Mouse (Mus musculus) hindbrain, embryonic 11.5 days (tissue): ENCODE results near the gene H2-Ke6. TPM values are rescaled to one million over a fixed set of nuclear protein-coding genes. Genes with fewer than 3 reads are reported as not detected.
"Not testable (repeated sequence)": the region's sequence is repeated elsewhere in the genome, so short reads cannot be mapped to it uniquely, and the experiment has no call there.

Experiments used
- ATAC-seq: fragments of 200-750 bp; cut with Nextera tagmentation; 2 replicates; pipeline ENCODE4 v1.8.0; 2017; ENCODE audit warnings: mild to moderate bottlenecking, moderate TSS enrichment, moderate library complexity; ENCODE audit not compliant: low FRiP score
- DNase-seq: peaks from one replicate; pipeline ENCODE4 v3.0.0-alpha.2; 2015; ENCODE audit warnings: low spot score
- H3K27ac ChIP-seq: fragments of 300-500 bp; sonication (generic); 2 replicates; pipeline ENCODE4 v1.5.1; 2014; ENCODE audit warnings: mild to moderate bottlenecking, low read depth, low read length
- H3K27me3 ChIP-seq: fragments of 300-500 bp; sonication (generic); 2 replicates; pipeline ENCODE4 v1.6.1; 2014; ENCODE audit warnings: mild to moderate bottlenecking, low read length, moderate library complexity, mixed read lengths; ENCODE audit not compliant: control insufficient read depth, insufficient read depth
- H3K36me3 ChIP-seq: fragments of 300-500 bp; sonication (generic); 2 replicates; pipeline ENCODE4 v1.6.1; 2014; ENCODE audit warnings: mild to moderate bottlenecking, low read length, moderate library complexity, mixed read lengths; ENCODE audit not compliant: control insufficient read depth, insufficient read depth
- H3K4me1 ChIP-seq: fragments of 300-500 bp; sonication (generic); replicated peaks from 2 replicates; pipeline ENCODE4 v1.6.1; 2014; ENCODE audit warnings: low read length, mixed read lengths; ENCODE audit not compliant: control insufficient read depth, insufficient read depth
- H3K4me2 ChIP-seq: fragments of 300-500 bp; sonication (generic); replicated peaks from 2 replicates; pipeline ENCODE4 v1.6.1; 2014; ENCODE audit warnings: mild to moderate bottlenecking, low read depth, low read length
- H3K4me3 ChIP-seq: fragments of 300-500 bp; sonication (generic); 2 replicates; pipeline ENCODE4 v1.5.1; 2014; ENCODE audit warnings: low read depth, low read length
- H3K9ac ChIP-seq: fragments of 300-500 bp; sonication (generic); 2 replicates; pipeline ENCODE4 v1.6.1; 2014; ENCODE audit warnings: low read depth, low read length
- H3K9me3 ChIP-seq: fragments of 300-500 bp; sonication (generic); 2 replicates; pipeline ENCODE4 v1.6.1; 2016; ENCODE audit warnings: low read length; ENCODE audit not compliant: control insufficient read depth
- WGBS: fragments of 180-500 bp; shearing (Covaris S2); extraction: QIAGEN DNeasy Blood & Tissue Kit; methylation state at CpG from one replicate; pipeline ENCODE4 v1.1.7; 2014; 5-methylcytosine and 5-hydroxymethylcytosine counted together
- polyA plus RNA-seq: library from polyadenylated mRNA; unstranded; fragments of >200 nt; fragmentation: Nextera tagmentation; extraction: Ambion mirVana; gene quantifications from 2 replicates; pipeline ENCODE4 v1.2.1, GENCODE M21; 2014

The H2-Ke6 gene
- polyA plus RNA-seq, 1 experiment from 2014 or later = 54.8 TPM

GRCm38 (mm10) chr17:34021539-34022413 lies 6.1 kb downstream of the H2-Ke6 start:
- ATAC-seq (no peak), DNase-seq (no peak)
- H3K9me3 ChIP-seq = peaks cover 6% of the 10 kb centered on the region; the same call in 1 of the 2 replicates
- H3K4me2 ChIP-seq = no peak overlapping the region
- WGBS = 95% methylated on average over 23 of the region's 23 CpGs
- no peak overlapping the region for H3K27ac ChIP-seq
- peaks cover 26% of the 10 kb centered on the region for H3K36me3 ChIP-seq
- no peak overlapping the region for H3K4me3 ChIP-seq
- peaks cover 15% of the 10 kb centered on the region for H3K4me1 ChIP-seq
- no peak overlapping the region for H3K9ac ChIP-seq
- no peaks in the 10 kb centered on the region for H3K27me3 ChIP-seq

GRCm38 (mm10) chr17:34013436-34013835 lies 14.4 kb downstream of the H2-Ke6 start:
- Histone ChIP-seq H3K4me1 (no peaks in the 10 kb centered on the region), H3K9ac (no peak overlapping the region), H3K27me3 (no peaks in the 10 kb centered on the region), H3K9me3 (no peaks in the 10 kb centered on the region), H3K27ac (no peak overlapping the region), H3K4me3 (no peak overlapping the region), H3K36me3 (no peaks in the 10 kb centered on the region), H3K4me2 (no peak overlapping the region)
- no peak for ATAC-seq
- no peak for DNase-seq
- WGBS = 96% methylated on average over 8 of the region's 8 CpGs

- H3K4me2 ChIP-seq = no peak overlapping the region
- DNase-seq = no peak
Measured at GRCm38 (mm10) chr17:34010156-34010555, 17.7 kb downstream of the H2-Ke6 start.

GRCm38 (mm10) chr17:34006570-34006969 lies 21.3 kb downstream of the H2-Ke6 start:
- no peak for ATAC-seq
- no peak overlapping the region for H3K4me2 ChIP-seq
- WGBS = 58% methylated on average over 2 of the region's 2 CpGs

More at GRCm38 (mm10) chr17:34010156-34010555, 17.7 kb downstream of the H2-Ke6 start:
- whole genome bisulfite sequencing = 76% methylated on average over 5 of the region's 5 CpGs
- no peaks in the 10 kb centered on the region for H3K27me3 ChIP-seq
- no peaks in the 10 kb centered on the region for H3K4me1 ChIP-seq
- no peak overlapping the region for H3K9ac ChIP-seq
- H3K4me3 ChIP-seq = no peak overlapping the region
- H3K9me3 ChIP-seq = no peaks in the 10 kb centered on the region
- no peak overlapping the region for H3K27ac ChIP-seq
- ATAC-seq = no peak
- H3K36me3 ChIP-seq = no peaks in the 10 kb centered on the region

GRCm38 (mm10) chr17:34003426-34003825 lies 24.4 kb downstream of the H2-Ke6 start:
- no peak for ATAC-seq
- no peaks in the 10 kb centered on the region for H3K9me3 ChIP-seq

More at GRCm38 (mm10) chr17:34006570-34006969, 21.3 kb downstream of the H2-Ke6 start:
- no peaks in the 10 kb centered on the region for H3K27me3 ChIP-seq
- no peak overlapping the region for H3K9ac ChIP-seq
- H3K4me1 ChIP-seq = no peaks in the 10 kb centered on the region
- H3K36me3 ChIP-seq = no peaks in the 10 kb centered on the region
- H3K4me3 ChIP-seq = no peak overlapping the region
- no peak for DNase-seq
- no peaks in the 10 kb centered on the region for H3K9me3 ChIP-seq
- H3K27ac ChIP-seq = no peak overlapping the region

GRCm38 (mm10) chr17:34000796-34001195 lies 27.1 kb downstream of the H2-Ke6 start:
- WGBS = 52% methylated on average over 2 of the region's 2 CpGs
- not testable (repeated sequence) for H3K4me2 ChIP-seq, DNase-seq, H3K4me3 ChIP-seq, H3K4me1 ChIP-seq, ATAC-seq, H3K9me3 ChIP-seq, H3K27ac ChIP-seq, H3K36me3 ChIP-seq, H3K9ac ChIP-seq
- peaks cover 18% of the 10 kb centered on the region for H3K27me3 ChIP-seq

More at GRCm38 (mm10) chr17:34003426-34003825, 24.4 kb downstream of the H2-Ke6 start:
- no peak overlapping the region for H3K9ac ChIP-seq
- no peak overlapping the region for H3K4me3 ChIP-seq
- 5% methylated on average over 5 of the region's 5 CpGs for WGBS
- H3K4me2 ChIP-seq = no peak overlapping the region
- H3K36me3 ChIP-seq = no peaks in the 10 kb centered on the region
- peak; percentile 77 for DNase-seq
- no peak overlapping the region for H3K27ac ChIP-seq
- H3K27me3 ChIP-seq = peaks cover 18% of the 10 kb centered on the region
- H3K4me1 ChIP-seq = no peaks in the 10 kb centered on the region

- DNase-seq = peak; percentile 73
- peak; percentile 66 for ATAC-seq
- no peaks in the 10 kb centered on the region for H3K36me3 ChIP-seq
- peak within 1 kb of the TSS; percentile 99 for H3K4me2 ChIP-seq
- no peaks in the 10 kb centered on the region for H3K9me3 ChIP-seq
- H3K27me3 ChIP-seq = peaks cover 18% of the 10 kb centered on the region
- no peaks in the 10 kb centered on the region for H3K4me1 ChIP-seq
- 2% methylated on average over 27 of the region's 30 CpGs for WGBS
- H3K9ac ChIP-seq = peak within 1 kb of the TSS; percentile 51; the same call in 1 of the 2 replicates
- peak within 1 kb of the TSS; percentile 58 for H3K4me3 ChIP-seq
- H3K27ac ChIP-seq = no peak within 1 kb of the TSS
Measured at GRCm38 (mm10) chr17:34000150-34000537, 27.7 kb downstream of the H2-Ke6 start, which contains the start of gene H2-K1. TSS of gene H2-K1 (minus strand) at chr17:34000347.

DNA sequence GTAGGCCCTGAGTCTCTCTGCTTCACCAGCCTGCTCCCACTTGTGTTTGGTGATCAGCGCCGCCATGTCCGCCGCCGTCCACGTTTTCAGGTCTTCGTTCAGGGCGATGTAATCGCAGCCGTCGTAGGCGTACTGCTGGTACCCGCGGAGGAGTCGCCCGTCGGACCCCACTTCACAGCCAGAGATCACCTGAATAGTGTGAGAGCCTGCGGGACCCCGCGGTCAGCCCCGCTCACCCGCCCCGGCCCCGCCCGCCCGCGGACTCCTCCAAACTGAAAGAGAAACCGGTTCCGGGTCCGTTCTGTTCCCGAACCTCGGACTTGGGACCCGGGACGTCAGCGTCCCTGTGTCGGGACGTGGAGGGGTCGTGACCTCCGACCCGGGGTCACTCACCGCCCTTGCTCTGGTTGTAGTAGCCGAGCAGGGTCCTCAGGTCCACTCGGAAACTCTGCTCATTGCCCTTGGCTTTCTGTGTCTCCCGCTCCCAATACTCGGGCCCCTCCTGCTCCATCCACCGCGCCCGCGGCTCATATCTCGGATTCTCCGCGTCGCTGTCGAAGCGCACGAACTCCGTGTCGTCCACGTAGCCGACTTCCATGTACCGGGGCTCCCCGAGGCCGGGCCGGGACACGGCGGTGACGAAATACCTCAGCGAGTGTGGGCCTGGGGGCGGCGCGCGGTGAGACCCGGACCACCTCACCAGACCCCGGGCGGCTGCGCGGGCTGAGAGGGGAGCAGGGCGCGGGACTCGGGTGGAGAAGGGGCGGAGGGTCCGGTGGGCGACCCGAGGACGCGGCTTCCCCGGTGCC lies 28.3 kb downstream of the H2-Ke6 start:
- Histone ChIP-seq H3K27me3 (peaks cover 18% of the 10 kb centered on the region), H3K9me3 (no peaks in the 10 kb centered on the region), H3K27ac (no peak overlapping the region), H3K36me3 (no peaks in the 10 kb centered on the region), H3K4me1 (no peaks in the 10 kb centered on the region), H3K4me2 (peak overlapping the region; percentile 99), H3K9ac (peak overlapping the region; percentile 51; the same call in 1 of the 2 replicates), H3K4me3 (peak overlapping the region; percentile 58)
- ATAC-seq = peak; percentile 51
- DNase-seq = peak; percentile 46
- WGBS = 2% methylated on average over 78 of the region's 87 CpGs
